Mouse (Mus musculus) cortical plate, adult 2 months (tissue): Measurements from ENCODE around the gene Cpne9.

ENCODE experiments used
- CTCF ChIP-seq: fragments of 200-500 bp; IDR thresholded peaks from 2 replicates; pipeline ENCODE4 v1.5.1; 2011; ENCODE audit warnings: mild to moderate bottlenecking, control low read depth, low read length; ENCODE audit not compliant: insufficient read depth; ENCODE audit errors: extremely low read depth
- POLR2A ChIP-seq: fragments of 200-500 bp; IDR thresholded peaks from 2 replicates; pipeline ENCODE4 v1.6.1; 2011; ENCODE audit warnings: mild to moderate bottlenecking, low read length, control low read depth; ENCODE audit not compliant: insufficient read depth; ENCODE audit errors: extremely low read depth

GRCm38 (mm10) chr6:113353696-113354095 is 71.6 kb downstream of the Cpne9 start:
- TF ChIP-seq CTCF (no peak), POLR2A (no peak)
